Mouse (Mus musculus) testis, postnatal 10 days (tissue): Measurements from ENCODE around the gene Chrna1.

ENCODE experiments used
- DNase-seq: peaks from one replicate; pipeline ENCODE4 v3.0.0; 2021; ENCODE audit warnings: low spot score

Chrna1 gene

GRCm38 (mm10) chr2:73591246-73591645 lies 11.1 kb upstream of the Chrna1 start:
- no peak for DNase-seq

GRCm38 (mm10) chr2:73590106-73590505 lies 10.0 kb upstream of the Chrna1 start:
- no peak for DNase-seq

GRCm38 (mm10) chr2:73588951-73589350 lies 8.8 kb upstream of the Chrna1 start:
- no peak for DNase-seq

- DNase-seq: no peak
These were observed 7.0 kb upstream of the Chrna1 start for GRCm38 (mm10) chr2:73587109-73587506.

- no peak for DNase-seq
These were observed 6.4 kb upstream of the Chrna1 start for GRCm38 (mm10) chr2:73586392-73587108.

GRCm38 (mm10) chr2:73585347-73585831 lies 5.3 kb upstream of the Chrna1 start:
- no peak for DNase-seq

GRCm38 (mm10) chr2:73584645-73585346 lies 4.7 kb upstream of the Chrna1 start:
- DNase-seq: peak; percentile 89

GRCm38 (mm10) chr2:73580720-73581119 lies 582 bp upstream of the Chrna1 start:
- DNase-seq: no peak

GRCm38 (mm10) chr2:73579168-73579567 lies 970 bp downstream of the Chrna1 start:
- DNase-seq: no peak

GRCm38 (mm10) chr2:73574418-73574817 lies 5.7 kb downstream of the Chrna1 start:
- DNase-seq: no peak

GRCm38 (mm10) chr2:73573556-73573955 lies 6.6 kb downstream of the Chrna1 start:
- DNase-seq: no peak

- peak; percentile 80 for DNase-seq
These were observed 7.4 kb downstream of the Chrna1 start for GRCm38 (mm10) chr2:73572539-73573372.

GRCm38 (mm10) chr2:73571901-73572300 lies 8.2 kb downstream of the Chrna1 start:
- DNase-seq: no peak

- DNase-seq: no peak
These were observed 8.8 kb downstream of the Chrna1 start for GRCm38 (mm10) chr2:73571304-73571703.

- DNase-seq: peak; percentile 61
These were observed 13.0 kb downstream of the Chrna1 start for GRCm38 (mm10) chr2:73566989-73567605.

- DNase-seq: peak; percentile 60
These were observed 14.0 kb downstream of the Chrna1 start for GRCm38 (mm10) chr2:73566162-73566561.

GRCm38 (mm10) chr2:73563690-73564089 lies 16.4 kb downstream of the Chrna1 start:
- no peak for DNase-seq

GRCm38 (mm10) chr2:73562656-73563055 lies 17.5 kb downstream of the Chrna1 start:
- DNase-seq: no peak

GRCm38 (mm10) chr2:73561665-73562063 lies 18.5 kb downstream of the Chrna1 start:
- DNase-seq: no peak

- no peak for DNase-seq
These were observed 19.1 kb downstream of the Chrna1 start for GRCm38 (mm10) chr2:73560899-73561664.

GRCm38 (mm10) chr2:73560445-73560844 lies 19.7 kb downstream of the Chrna1 start:
- no peak for DNase-seq
